Mouse (Mus musculus): ENCODE results near the gene Timm8b.

Gene Timm8b

DNA sequence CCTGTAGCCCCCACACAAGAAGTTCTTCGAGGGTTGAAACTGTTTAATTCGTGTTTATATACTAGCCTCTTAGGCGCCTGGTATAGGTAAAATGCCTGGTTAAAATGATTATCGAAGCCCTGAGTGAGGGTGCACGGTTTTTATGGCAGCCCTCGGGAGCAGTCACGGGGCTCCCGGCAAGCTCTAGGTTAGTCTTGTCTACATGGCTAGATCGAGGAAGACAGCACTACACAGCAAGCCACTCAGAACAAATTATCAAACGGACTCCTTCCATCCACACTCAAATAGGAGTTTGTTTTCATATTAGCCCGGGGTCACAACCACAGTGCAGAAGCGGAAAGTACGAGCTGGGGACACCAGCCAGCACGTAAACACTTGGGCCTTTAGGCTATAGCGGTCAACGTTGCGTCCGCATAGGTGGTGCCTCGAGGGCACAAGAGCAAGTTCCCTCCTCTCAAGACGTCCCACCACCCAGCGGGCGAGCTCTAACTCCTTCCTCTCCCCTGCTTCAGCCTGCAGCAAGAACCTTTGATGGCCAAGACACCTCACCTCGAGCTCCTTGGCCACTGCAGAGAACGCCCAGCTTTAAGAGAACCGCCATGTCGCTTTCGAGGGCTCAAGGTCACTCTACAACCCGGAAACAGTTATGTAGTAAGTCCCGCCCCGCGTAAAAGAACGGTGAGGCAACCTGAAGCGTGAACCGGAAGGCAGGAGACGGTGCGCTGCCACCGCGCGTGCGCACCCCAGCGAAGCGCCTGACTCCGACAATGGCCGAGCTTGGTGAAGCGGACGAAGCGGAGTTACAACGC is at the start of gene Timm8b, which contains the start of gene Sdhd:
TSS of gene Timm8b (plus strand) at position 722 of the 809 bp plus-strand sequence.
TSS of gene Sdhd (minus strand) at position 624 of the 809 bp plus-strand sequence.
- DNase-seq (ENCODE audit: low spot score), result peak; percentile 89

DNA sequence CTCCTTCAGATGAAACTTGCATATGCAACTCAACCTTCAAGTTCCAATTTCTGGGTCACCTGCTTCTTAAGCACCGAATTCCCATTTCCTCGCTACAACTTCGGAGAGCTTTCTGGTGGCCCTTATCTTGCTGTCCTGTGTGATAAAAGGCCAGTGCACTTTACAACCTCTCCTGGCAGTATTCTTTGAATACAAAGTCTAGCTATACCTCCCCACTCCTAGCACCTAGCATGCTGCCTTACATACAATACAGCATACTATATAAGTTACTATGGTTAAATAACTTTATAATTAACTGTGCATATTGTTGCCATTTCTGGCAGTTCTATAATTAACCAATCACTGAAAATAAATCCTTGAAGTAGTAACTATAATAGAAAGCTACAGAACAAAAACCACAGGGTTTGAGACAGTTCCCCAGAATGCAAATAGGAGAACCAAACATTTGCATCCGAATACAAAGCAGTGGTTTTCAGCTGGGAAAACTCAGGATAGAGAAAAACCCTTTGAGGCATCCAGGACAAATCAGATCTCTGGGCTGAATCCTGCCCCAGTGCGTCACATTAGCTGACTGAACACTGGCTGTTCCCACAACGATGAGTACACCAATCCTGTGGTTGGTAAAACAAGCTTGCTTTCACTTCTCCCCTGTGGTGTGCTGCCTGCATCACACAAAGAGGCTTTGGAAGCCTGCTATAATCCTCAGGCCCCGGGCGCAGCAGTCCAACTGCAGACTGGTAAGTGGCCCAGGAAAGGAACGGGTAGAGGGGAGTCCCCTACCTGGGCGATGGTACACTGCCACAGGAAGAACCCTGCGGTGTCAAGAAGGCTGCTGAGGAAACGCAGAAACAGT is 49.2 kb upstream of the Timm8b start, which contains the start of gene Il18:
TSS of gene Il18 (plus strand) at position 587 of the 853 bp plus-strand sequence.
- no peak for DNase-seq (ENCODE audit: low spot score)

DNA sequence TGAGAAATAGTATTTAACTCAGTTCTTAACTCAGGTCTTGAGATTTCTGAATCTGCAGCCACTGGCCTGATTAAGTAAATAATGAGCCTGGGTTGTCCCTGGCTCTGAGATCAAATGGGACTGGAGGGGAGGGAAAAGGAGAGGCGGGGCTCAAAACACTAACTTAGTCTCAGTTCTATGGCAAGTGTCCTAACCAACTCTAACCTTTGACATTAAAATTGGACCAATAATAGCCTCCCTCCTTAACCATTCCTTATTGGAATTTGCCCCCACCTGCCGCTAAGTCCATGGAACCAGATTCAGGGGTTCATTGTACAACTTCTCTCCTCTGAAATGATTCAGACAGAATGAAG is 48.6 kb upstream of the Timm8b start, which contains the start of gene Bco2:
TSS of gene Bco2 (minus strand) at position 88 of the 353 bp plus-strand sequence.
- DNase-seq (ENCODE audit: low spot score), result no peak

DNA sequence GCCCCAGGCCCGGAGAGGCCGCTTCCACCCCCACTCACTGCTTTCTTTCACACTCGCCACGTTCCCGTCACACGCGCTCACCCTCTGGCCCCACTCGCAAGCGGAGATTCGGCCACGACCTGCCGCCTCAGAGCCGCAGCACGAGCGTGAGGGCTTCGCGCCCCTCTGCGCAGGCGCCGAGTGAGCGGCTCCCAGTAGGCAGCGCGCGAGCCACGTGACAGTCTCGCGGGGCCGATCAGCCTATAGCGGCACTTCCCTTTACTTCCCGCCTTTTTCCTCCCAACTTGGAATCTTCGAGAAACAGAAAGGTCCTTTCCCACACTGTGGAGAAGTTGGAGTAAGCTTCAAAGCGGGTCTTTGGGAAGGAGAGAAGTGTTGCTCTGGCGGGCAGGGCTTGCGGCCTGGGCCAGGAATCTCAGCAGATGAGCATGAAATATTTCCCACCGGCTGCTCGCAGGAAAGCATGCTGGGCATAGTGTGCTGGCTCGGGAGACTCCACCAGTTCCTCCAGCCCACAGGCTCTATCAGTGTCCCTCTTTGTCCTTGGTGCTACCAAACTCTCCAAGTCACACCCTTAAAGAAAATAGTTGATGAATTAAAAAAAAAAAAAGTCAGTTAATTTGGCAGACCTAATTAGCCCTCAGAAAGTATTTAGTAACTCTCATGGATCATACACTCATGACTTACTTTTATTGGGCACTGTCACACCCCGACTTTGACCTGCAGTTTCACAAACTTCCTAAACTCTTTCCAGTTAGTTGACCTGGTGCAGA is 42.4 kb upstream of the Timm8b start, which contains the start of gene Tex12:
TSS of gene Tex12 (minus strand) at position 181 of the 773 bp plus-strand sequence.
- DNase-seq (ENCODE audit: low spot score), result no peak

DNA sequence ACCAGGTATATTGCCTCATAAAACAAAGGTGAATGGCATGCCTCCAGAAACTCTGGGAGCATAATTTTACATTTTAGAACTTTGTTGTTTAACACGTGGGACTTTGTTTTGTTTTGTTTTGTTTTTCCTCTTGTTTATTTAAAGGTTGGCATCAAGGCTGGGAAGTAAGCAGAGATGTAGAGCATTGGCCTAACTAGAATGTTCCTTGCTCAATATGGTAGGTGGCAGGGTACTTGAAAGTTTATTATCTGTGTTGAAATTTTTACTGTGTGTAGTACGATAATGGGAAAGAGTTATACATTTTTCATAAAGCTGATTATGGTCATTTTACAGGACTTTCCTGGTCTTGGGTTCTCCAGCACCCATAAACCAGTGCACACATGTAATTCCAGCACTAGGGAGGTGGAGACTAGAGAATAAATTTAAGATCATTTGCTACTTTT is 41.8 kb upstream of the Timm8b start:
- no peak for DNase-seq (ENCODE audit: low spot score)

DNA sequence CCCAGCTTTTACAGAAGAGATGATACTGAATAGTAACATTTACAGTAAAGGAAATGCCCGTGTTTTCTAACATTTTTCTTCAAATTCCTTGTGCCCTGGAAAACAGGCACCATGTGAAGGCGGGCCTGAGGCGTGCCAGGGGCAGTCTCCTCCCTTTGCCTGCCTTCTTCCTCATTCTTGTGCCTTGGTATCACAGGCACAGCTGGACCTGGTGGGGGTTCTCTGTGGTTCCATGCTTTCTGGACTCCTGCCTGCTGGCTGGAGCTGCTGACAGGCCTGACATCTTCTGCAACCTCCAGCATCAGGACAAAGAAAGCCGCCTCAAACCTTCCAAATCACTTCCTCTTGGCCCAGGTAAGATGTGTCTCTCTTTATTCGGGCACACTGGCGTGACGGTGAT is 38.5 kb upstream of the Timm8b start:
- DNase-seq (ENCODE audit: low spot score), result peak; percentile 34

DNA sequence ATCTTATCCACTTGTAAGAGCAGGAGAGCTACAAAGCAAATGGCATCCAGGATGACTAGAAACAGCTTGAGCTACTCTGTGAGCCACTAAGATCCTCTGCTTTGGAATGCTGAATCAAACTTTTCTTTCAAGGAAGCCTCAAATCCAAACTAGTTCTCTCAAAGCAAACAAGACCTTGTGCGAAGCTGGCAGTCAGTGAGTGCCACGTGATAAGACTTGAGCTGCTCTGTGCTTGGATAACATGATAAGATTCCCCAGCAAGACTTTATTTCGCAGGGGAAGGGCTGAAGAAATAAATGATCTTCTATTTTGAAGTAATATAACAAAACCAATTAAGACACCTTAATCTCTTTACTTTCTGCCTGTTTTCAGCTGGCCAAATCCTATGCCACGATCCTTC is 37.8 kb upstream of the Timm8b start:
- DNase-seq (ENCODE audit: low spot score), result no peak

DNA sequence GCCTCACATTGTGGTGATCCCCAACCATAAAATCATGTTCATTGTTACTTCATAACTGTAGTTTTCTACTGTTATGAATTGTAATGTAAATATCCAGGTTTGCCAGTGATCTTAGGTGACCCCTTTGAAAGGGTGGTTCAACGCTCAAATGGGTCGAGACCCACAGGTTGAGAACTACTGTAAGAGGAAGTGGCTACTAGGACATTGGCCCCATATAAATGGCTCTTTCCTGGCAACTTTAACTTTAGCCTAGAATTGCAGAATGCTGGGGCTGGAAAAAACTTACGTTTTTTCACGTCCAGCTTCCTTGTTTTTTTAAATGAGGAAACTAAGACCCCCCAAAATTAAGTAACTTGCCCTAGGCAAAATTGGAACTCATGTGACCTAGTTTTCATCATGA is 36.3 kb upstream of the Timm8b start:
- no peak for DNase-seq (ENCODE audit: low spot score)

DNA sequence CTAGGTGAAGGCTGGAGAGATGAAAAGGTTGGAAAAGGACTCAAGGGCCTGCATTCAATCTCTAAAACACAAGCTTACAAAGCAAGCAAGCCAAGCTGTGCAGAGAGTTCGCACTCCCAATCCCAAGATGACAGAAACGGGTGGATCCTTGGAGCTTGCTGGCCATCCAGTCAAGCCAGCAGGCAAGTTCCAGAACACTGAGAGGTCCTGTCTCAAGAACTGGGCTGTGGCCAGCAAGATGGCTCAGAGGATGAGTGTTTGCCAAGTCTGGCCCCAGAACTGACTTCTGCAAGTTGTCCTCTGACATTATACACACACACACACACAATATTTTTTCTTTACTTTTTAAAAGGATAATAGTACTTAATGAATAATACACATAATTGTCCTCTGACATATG is 35.8 kb upstream of the Timm8b start:
- no peak for DNase-seq (ENCODE audit: low spot score)

DNA sequence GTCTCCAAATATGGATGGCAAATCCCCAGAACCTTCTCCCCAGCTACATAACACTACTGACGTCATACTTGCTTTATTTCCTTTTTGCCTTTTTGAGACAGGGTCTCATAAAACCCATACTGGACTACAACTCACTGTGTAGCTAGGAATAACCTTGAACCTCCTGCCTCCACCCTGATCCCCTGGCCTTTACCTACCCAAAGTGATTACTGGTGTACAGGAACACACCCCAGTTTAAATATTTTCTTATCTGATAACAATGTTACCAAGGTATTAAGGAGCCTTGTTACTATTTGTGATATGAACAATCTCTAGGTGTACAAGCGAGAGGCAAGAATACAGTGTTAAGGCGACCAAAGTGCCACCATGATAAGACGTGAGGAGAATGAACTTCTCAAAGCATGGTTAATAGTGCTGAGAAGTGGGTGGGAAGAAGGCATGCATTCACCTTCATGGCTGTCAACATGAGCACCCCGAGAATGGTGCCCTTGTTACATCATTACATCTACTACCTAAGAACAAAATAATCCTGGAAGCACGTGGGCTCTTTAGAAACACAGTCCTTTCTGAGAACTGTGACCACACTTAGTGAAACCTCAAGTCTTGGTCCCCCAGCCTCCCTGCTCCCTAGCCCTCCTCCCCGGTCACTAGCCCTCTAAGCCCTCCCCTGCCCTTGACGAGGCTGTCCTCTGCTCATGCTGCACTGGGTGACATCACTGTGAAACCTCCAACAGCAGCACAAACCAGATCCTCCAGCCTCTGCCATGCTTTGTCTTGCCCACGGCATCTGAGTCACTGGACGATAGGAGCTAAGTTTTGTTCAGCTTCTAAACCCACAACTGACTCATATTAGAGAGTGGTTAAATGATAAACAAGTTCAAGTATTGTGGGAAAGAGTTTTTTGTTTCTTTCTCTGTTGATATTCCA is 33.8 kb upstream of the Timm8b start:
- DNase-seq (ENCODE audit: low spot score), result no peak

DNA sequence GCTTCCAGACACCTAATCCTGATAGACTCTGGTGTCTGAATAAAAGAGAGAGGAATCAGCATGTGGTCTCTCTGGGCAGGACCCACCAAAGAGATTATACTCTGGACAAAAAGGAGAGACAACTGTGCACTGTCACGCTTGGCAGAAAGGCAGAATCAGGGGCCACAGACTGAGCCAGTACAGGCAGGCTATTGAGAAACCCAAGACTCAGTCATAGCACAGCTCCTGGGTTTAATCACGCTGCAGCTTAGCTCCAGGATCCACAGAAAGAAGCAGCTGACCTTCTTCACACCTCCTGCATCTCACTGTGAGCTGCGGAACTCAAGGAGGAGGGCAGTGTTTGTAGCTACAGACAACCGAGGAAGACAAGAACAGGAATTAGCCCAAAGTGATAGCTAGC is 23.3 kb upstream of the Timm8b start:
- DNase-seq (ENCODE audit: low spot score), result no peak

DNA sequence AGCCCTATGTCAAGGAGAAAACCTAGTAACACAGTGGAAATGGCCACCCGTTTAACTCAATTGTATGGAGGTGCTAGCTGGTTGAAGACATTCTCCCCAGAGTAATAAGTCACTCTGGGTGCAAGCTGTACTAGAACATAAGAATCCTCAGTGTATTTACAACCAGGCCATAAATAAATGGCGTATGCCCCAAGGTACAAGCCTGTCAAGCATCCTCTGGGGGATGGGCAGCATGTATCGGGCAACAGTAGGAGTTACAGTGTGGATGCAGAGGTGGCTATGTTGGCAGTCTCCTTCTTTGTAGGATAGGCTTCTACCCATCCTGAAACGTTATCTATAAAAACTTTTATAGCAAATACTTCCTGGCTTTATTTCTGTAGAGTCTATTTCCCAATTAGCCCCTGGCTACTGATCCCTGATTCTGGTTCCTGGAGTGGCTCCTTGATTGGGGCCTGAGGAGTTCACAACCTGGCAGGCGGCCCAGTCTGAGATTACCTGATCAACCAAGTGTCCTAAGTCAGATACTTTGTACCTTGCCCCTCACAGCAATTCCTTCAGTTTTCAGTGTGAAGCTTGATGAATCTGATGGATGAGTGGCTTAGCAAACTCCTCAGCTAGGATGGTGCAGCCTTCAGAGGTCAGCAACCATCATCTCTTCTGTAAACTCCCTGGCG is 18.4 kb upstream of the Timm8b start:
- DNase-seq (ENCODE audit: low spot score), result no peak

DNA sequence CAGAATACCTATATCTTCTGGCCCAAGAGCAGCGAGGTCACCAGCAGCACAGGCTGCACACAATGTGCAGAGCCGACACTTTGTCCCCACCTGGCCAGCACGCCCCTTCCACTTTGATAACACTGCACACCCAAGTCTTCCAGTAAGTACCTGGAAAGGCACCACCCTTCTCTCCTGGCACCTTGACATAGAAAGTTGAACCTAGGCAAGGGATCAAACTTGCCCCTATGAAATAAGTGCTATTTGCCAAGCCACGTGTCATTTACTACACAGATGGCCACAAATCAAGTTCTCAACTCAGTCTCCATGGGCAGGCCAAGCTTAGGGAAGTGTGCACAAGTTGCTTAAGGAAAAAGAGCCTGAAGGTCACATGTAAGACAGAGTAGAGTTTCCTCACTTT is 16.8 kb upstream of the Timm8b start:
- DNase-seq (ENCODE audit: low spot score), result no peak

DNA sequence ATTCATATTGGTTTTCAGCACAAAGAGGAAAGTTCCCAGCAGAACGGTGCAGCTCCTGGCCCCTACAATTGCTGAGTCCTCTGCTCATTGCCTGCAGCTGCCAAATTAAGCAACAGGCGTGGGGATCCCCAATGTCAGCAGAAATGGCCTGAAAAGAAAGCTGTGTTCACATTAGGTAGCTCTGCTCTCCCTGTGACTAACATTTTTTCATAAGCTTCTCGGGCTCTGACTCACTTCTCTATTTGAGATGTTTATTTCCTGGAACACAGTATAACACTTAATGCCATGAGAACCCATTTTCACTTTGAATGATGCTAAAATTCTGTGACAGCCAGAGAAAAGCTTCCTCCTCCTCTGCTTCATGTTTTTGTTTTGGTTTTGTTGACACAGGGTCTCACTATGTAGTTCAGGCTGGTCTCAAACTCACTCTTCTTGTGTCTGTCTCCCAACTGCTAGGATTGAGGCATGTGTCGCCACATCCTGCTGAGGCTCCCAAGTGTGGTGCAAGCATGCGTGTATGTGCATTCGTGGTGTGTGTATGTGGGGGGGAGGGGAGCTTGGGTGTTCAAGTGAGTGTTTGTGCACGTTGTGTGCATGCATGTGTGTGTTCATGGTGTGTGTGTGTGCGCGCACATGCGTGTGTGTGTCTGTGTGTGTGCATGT is 12.7 kb upstream of the Timm8b start:
- no peak for DNase-seq (ENCODE audit: low spot score)

DNA sequence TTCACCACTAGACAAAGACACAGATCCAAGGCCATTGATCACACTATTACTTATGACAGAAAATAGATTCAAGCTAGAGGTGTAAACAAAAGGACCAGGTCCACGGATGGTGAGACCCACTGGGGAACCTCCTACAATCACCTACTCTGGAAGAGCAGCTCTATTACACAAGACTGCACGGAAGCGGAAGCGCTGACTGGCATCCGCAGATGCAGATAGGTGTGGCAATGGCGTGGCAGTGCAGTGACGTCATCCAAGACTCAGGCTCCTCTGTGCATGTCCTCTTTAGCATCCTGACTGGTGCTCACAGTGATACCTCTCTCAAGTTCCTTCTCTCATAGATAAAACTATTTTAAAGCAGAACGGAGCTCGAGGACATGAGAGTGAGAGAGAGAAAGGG is 10.8 kb upstream of the Timm8b start:
- DNase-seq (ENCODE audit: low spot score), result no peak

DNA sequence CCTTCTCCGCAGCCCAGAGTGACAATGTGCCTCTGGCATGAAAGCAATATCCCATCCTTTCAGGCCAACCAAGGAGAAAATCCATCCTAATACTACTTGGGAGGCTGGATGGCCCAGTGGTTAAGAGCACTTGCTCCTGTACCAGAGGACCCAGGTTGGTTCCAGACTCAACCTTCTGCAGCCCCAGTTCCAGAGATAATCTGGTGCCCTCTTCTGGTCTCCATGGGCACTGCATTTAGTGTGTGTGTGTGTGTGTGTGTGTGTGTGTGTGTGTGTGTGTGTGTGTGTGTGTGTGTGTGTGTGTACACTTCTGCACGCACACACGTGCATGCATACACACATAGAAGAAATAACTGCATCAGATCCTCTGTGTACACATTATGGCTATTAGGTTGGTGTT is 10.2 kb upstream of the Timm8b start:
- no peak for DNase-seq (ENCODE audit: low spot score)

DNA sequence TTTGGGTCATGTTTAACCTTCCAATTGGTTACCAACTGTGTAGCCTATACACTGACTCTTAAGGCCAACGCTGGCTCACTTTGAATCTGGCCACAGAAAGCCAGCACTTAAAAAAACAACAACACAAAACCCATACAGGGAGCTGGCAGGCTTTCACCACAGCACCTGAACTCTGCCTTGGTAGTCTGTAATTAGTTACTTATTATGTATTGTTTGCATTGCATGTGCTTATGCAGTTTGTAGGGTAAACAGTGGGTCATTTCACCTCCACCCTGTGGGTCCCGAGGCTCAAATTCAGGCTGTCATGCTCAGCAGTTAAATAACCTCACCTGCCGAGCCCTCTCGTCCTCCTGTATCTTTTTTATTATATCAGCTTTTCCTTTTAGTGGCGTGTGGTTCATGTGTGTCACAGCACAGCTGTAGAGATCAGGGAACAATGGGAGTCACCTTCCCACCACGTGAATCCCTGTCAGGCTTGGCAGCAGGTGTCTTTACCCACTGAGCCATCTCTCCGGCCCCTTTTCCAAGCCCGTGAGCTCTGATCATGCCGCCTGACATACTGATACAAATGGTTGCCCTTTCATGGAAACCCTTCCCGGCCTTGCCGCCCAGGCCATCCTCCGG is 8.8 kb upstream of the Timm8b start:
- DNase-seq (ENCODE audit: low spot score), result no peak

DNA sequence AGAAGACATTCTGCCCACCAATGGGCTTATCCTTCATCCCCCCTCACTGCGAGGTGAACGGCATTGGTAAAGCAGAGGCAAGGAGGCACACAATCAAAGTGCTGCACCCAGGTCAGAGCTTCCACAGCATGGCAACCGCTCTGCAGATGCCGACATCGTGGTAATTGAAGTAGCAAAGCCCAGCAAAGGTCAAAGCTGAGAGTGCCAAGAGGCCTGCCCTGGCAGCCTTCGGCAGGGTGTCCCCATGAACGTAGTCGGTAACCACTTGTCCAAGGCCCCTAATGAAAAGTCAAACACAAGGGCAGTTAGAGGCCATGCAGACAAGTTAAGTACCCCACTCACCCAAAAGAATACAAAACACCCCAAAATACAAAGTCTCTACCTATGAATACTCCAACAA is 6.7 kb upstream of the Timm8b start:
- no peak for DNase-seq (ENCODE audit: low spot score)

DNA sequence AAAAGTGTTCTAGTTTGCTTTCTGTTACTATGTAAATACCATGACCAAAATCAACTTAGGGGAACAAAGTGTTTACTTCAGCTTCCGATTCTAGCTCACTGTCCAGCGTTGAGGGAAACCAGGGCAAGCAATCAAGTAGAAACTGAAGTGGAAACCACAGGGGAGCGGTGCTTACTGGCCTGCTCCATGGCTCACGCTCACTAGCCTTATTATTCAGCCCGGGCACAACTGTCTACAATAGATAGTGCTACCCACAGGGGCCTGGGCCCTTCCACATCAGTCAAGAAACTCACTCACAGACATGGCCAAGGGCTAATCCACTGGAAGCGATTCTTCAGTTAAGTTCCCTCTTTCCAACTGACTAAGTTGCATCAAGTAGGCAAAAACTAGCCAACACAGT is 2.2 kb upstream of the Timm8b start:
- DNase-seq (ENCODE audit: low spot score), result no peak

All from ovary, postnatal 14 days (tissue).